ENCODE assay signal across 11 mouse cellular contexts in genomic region chr4:59642039-59642438, GRCm38 (mm10).
"Had no signal": no experiment of that assay in that cellular context is flagged by ENCODE, and none has a peak within 500 bp of the region (broad histone marks: within the 10 kb centered on the region; RNA-seq: fewer than 3 reads in every experiment).

No protein-coding gene starts in this region.

- H3K9me3 ChIP-seq: limb, embryonic 15.5 days; midbrain, embryonic 12.5 days; stomach, embryonic 15.5 days had no signal

- H3K4me2 ChIP-seq: limb, embryonic 15.5 days; midbrain, embryonic 12.5 days; stomach, embryonic 15.5 days had no signal

- H3K4me1 ChIP-seq: limb, embryonic 15.5 days; stomach, embryonic 15.5 days had no signal

- H3K4me3 ChIP-seq: limb, embryonic 15.5 days; midbrain, embryonic 12.5 days; stomach, embryonic 15.5 days had no signal

- H3K36me3 ChIP-seq: limb, embryonic 15.5 days; midbrain, embryonic 12.5 days; stomach, embryonic 15.5 days had no signal

- DNase-seq: layer of hippocampus, adult 9-11 months; layer of hippocampus, postnatal 36 days; lung, adult 18-20 months; right cerebral cortex, postnatal 14 days; thymus, adult 2 months; thymus, postnatal 36 days had no signal

- H3K27me3 ChIP-seq: limb, embryonic 15.5 days; midbrain, embryonic 12.5 days; stomach, embryonic 15.5 days had no signal

- H3K27ac ChIP-seq: hindbrain, postnatal 0 days; limb, embryonic 15.5 days; midbrain, embryonic 12.5 days; stomach, embryonic 15.5 days had no signal

- H3K9ac ChIP-seq: limb, embryonic 15.5 days; midbrain, embryonic 12.5 days; stomach, embryonic 15.5 days had no signal

- ATAC-seq: hindbrain, postnatal 0 days; midbrain, embryonic 16.5 days had no signal
